Mouse (Mus musculus): ENCODE results near the gene Rimbp3. TPM values are rescaled to one million over a fixed set of nuclear protein-coding genes. Genes with fewer than 3 reads are reported as not detected.
A peak's percentile ranks its signal among the peaks of the same experiment; 100 is the strongest.
"Not testable (repeated sequence)": the region's sequence is repeated elsewhere in the genome, so short reads cannot be mapped to it uniquely, and the experiment has no call there.

Gene Rimbp3
- 0.02 and 0.07 TPM in 2 replicates for polyA plus RNA-seq (2012; rRNA removed)

DNA sequence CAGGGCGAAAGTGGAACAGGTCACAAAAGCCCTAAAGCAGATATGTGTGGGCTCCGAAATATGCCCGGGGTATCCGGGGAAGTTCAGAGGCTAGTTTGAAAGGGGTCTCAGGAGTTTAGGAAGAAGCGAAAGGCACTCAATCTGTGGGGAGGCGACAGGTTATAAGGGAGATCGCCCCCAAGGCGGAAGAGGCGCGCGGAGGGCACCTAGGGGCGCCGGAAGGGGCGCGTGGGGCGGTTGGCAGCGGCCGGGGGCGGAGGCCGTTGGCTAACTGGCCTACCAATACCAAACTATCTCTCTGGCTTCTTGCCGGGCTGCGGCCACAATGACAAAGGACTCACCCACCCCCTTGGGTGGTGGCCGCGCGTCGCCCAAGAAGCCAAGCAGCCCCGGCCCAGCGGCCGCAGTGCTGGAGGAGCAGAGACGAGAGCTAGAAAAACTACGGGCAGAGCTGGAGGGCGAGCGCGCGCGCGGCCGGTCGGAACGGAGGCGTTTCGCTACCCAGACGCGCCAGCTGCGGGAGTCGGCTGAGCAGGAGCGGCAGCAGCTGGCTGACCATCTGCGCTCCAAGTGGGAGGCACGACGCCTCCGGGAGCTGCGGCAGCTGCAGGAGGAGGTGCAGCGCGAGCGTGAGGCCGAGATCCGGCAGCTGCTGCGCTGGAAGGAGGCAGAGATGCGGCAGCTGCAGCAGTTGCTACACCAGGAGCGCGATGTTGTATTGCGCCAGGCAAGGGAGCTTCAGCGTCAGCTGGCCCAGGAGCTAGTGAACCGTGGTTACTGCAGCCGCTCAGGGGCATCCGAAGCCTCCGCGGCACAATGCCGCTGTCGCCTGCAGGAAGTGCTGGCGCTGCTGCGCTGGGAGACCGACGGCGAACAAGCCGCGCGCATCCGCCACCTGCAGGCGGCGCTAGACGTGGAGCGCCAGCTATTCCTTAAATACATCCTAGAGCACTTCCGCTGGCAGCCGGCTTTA is at the start of gene Rimbp3:
Rimbp3 (plus strand) TSS at position 215 of the 973 bp plus-strand sequence.
- DNase-seq: peak; percentile 85
- TF ChIP-seq POLR2A (IDR thresholded peaks at IDR 0.05; ENCODE audit: borderline replicate concordance, extremely low read depth, low read depth, low read length) (no peak), CTCF (IDR thresholded peaks at IDR 0.05; ENCODE audit: insufficient read depth, low read length) (peak; percentile 69)
- Histone ChIP-seq H3K4me3 (replicated peaks; ENCODE audit: extremely low read depth, low read depth, low read length) (peak within 1 kb of the TSS; percentile 58), H3K4me1 (ENCODE audit: control insufficient read depth, insufficient read depth, low read length) (peaks cover 7% of the 10 kb centered on the region; the same call in 1 of the 2 replicates)
- under 1% methylated on average over 85 of the region's 85 CpGs for WGBS

GRCm38 (mm10) chr16:17165478-17165877 is 42.9 kb upstream of the Rimbp3 start:
- not testable (repeated sequence) for H3K4me1 ChIP-seq (ENCODE audit: control insufficient read depth, insufficient read depth, low read length); H3K4me3 ChIP-seq (replicated peaks; ENCODE audit: extremely low read depth, low read depth, low read length); DNase-seq
- 68% methylated on average over 1 of the region's 1 CpGs for WGBS

DNA sequence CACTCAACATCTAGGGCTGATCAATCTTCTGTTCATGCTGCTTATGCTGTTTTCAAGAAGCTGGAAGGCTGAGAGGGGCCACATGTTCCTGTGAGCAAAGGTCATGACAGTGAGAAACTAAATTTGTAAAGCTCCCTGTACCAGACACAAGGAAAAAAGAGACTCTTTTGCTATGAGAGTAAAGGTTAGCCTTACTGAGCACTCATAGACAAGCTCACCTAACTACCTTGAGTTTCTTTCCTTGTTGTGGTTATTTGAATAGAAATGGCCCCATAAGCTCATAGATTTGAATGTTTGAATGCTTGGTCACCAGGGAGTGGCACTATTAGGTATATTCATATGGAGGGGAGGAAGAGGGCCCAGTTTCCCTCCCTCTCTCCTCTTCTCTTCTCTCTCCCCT is 41.2 kb upstream of the Rimbp3 start:
- H3K4me3 ChIP-seq (replicated peaks; ENCODE audit: extremely low read depth, low read depth, low read length): no peak overlapping the region
- no peak for DNase-seq
- peaks cover 4% of the 10 kb centered on the region; the same call in 1 of the 2 replicates for H3K4me1 ChIP-seq (ENCODE audit: control insufficient read depth, insufficient read depth, low read length)
- TF ChIP-seq POLR2A (IDR thresholded peaks at IDR 0.05; ENCODE audit: borderline replicate concordance, extremely low read depth, low read depth, low read length) (no peak), CTCF (IDR thresholded peaks at IDR 0.05; ENCODE audit: insufficient read depth, low read length) (no peak)

GRCm38 (mm10) chr16:17168049-17168448 is 40.4 kb upstream of the Rimbp3 start:
- WGBS: 73% methylated on average over 5 of the region's 5 CpGs
- no peak for TF ChIP-seq POLR2A (IDR thresholded peaks at IDR 0.05; ENCODE audit: borderline replicate concordance, extremely low read depth, low read depth, low read length)
- no peak for TF ChIP-seq CTCF (IDR thresholded peaks at IDR 0.05; ENCODE audit: insufficient read depth, low read length)
- DNase-seq: no peak
- H3K4me3 ChIP-seq (replicated peaks; ENCODE audit: extremely low read depth, low read depth, low read length): no peak overlapping the region
- peaks cover 4% of the 10 kb centered on the region; the same call in 1 of the 2 replicates for H3K4me1 ChIP-seq (ENCODE audit: control insufficient read depth, insufficient read depth, low read length)

DNA sequence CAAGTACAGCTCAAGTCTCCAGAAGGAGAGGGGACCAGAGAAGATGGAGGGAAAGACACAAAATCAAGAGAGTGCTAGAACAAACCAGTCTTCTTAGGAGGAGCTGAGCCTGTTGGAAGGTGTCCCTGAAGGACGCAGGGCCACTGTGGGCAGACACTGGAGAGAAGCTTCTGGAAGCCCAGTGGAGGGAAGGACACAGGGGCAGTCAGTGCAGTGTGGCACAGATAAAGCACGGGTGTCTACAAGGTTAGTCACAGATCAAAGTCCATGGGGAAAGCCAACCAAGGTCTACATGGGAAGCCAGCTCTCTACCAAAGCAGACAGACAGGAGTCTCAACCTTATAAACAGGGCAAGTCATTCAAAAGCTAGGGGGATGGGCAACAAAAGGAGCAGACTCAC is 32.6 kb upstream of the Rimbp3 start:
- TF ChIP-seq POLR2A (IDR thresholded peaks at IDR 0.05; ENCODE audit: borderline replicate concordance, extremely low read depth, low read depth, low read length) (no peak), CTCF (IDR thresholded peaks at IDR 0.05; ENCODE audit: insufficient read depth, low read length) (no peak)
- DNase-seq: no peak
- Histone ChIP-seq H3K4me1 (ENCODE audit: control insufficient read depth, insufficient read depth, low read length) (no peaks in the 10 kb centered on the region; the same call in none of the 2 replicates), H3K4me3 (replicated peaks; ENCODE audit: extremely low read depth, low read depth, low read length) (no peak overlapping the region)
- WGBS: 80% methylated on average over 2 of the region's 2 CpGs

GRCm38 (mm10) chr16:17177623-17178170 is 30.7 kb upstream of the Rimbp3 start:
- DNase-seq: no peak
- no peak for TF ChIP-seq POLR2A (IDR thresholded peaks at IDR 0.05; ENCODE audit: borderline replicate concordance, extremely low read depth, low read depth, low read length)
- no peak for TF ChIP-seq CTCF (IDR thresholded peaks at IDR 0.05; ENCODE audit: insufficient read depth, low read length)
- Histone ChIP-seq H3K4me3 (replicated peaks; ENCODE audit: extremely low read depth, low read depth, low read length) (no peak overlapping the region), H3K4me1 (ENCODE audit: control insufficient read depth, insufficient read depth, low read length) (peaks cover 6% of the 10 kb centered on the region)
- 86% methylated on average over 1 of the region's 1 CpGs for WGBS

GRCm38 (mm10) chr16:17179706-17180105 is 28.7 kb upstream of the Rimbp3 start:
- no peak for TF ChIP-seq POLR2A (IDR thresholded peaks at IDR 0.05; ENCODE audit: borderline replicate concordance, extremely low read depth, low read depth, low read length)
- WGBS: 84% methylated on average over 3 of the region's 3 CpGs
- DNase-seq: no peak
- Histone ChIP-seq H3K4me1 (ENCODE audit: control insufficient read depth, insufficient read depth, low read length) (peaks cover 6% of the 10 kb centered on the region), H3K4me3 (replicated peaks; ENCODE audit: extremely low read depth, low read depth, low read length) (no peak overlapping the region)

- no peak overlapping the region for H3K4me3 ChIP-seq (replicated peaks; ENCODE audit: extremely low read depth, low read depth, low read length)
- no peak for TF ChIP-seq POLR2A (IDR thresholded peaks at IDR 0.05; ENCODE audit: borderline replicate concordance, extremely low read depth, low read depth, low read length)
- no peak for TF ChIP-seq CTCF (IDR thresholded peaks at IDR 0.05; ENCODE audit: insufficient read depth, low read length)
- DNase-seq: no peak
- WGBS: 53% methylated on average over 4 of the region's 4 CpGs
- H3K4me1 ChIP-seq (ENCODE audit: control insufficient read depth, insufficient read depth, low read length): peaks cover 6% of the 10 kb centered on the region
Measured at GRCm38 (mm10) chr16:17181382-17181781, 27.0 kb upstream of the Rimbp3 start.

- no peak for DNase-seq
- peaks cover 6% of the 10 kb centered on the region for H3K4me1 ChIP-seq (ENCODE audit: control insufficient read depth, insufficient read depth, low read length)
- H3K4me3 ChIP-seq (replicated peaks; ENCODE audit: extremely low read depth, low read depth, low read length): no peak overlapping the region
- no peak for TF ChIP-seq POLR2A (IDR thresholded peaks at IDR 0.05; ENCODE audit: borderline replicate concordance, extremely low read depth, low read depth, low read length)
- no peak for TF ChIP-seq CTCF (IDR thresholded peaks at IDR 0.05; ENCODE audit: insufficient read depth, low read length)
- WGBS: 57% methylated on average over 2 of the region's 2 CpGs
Measured at GRCm38 (mm10) chr16:17182136-17182535, 26.3 kb upstream of the Rimbp3 start.

DNA sequence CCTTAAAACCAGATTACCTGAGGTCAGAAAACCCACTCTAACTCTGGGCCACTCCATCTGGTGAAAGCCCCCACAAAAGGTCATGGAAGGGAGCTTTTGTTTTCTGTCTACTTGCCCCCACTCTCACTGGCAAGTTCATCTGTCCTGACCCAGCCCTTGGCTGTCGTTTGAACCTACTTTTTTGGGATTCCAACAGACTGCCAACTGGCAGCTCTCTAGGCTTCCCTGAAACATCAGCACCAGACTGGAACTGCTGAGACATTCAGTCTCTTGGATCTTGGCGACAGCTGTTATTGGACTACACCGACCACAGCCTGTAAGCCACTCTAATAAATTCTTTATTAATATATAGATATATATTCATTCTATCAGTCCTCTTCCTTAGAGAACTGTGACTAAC is 25.4 kb upstream of the Rimbp3 start:
- no peak overlapping the region for H3K4me3 ChIP-seq (replicated peaks; ENCODE audit: extremely low read depth, low read depth, low read length)
- H3K4me1 ChIP-seq (ENCODE audit: control insufficient read depth, insufficient read depth, low read length): peaks cover 6% of the 10 kb centered on the region
- TF ChIP-seq CTCF (IDR thresholded peaks at IDR 0.05; ENCODE audit: insufficient read depth, low read length) (no peak), POLR2A (IDR thresholded peaks at IDR 0.05; ENCODE audit: borderline replicate concordance, extremely low read depth, low read depth, low read length) (no peak)
- 61% methylated on average over 3 of the region's 3 CpGs for WGBS
- no peak for DNase-seq
